Mouse (Mus musculus) urinary bladder, adult 2 months (tissue): ENCODE data around the gene 2410137M14Rik. TPM values are rescaled to one million over a fixed set of nuclear protein-coding genes. Genes with fewer than 3 reads are reported as not detected.

ENCODE experiments used
- DNase-seq: peaks from one replicate; pipeline ENCODE4 v3.0.0; 2022; ENCODE audit warnings: low spot score
- polyA plus RNA-seq: library from polyadenylated mRNA; depleted of rRNA; stranded (reverse); fragments of >200 nt; gene quantifications from 2 replicates; pipeline ENCODE4 v1.2.3, GENCODE M21; 2012; rRNA removed

2410137M14Rik gene
- polyA plus RNA-seq, 1 experiment = 0.30 TPM

DNA sequence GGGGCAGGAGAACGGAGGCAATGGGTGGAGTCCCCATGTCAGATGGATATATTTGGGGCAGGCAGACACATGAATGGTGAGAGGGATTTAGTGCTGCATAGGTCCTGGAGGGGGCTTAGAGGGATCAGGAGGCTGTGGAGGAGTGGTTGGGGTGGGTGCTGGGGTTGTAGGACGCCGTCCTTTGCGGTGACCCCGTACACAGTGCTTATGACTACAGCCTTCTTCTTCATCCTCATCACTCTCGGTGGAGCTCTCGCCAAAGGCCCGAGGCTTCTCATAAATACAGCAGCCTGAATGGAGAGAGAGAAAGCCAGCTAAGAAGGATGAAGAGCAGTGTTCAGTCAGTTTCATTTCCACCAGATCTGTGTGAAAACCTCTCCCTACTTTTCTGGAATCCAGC lies 31.8 kb downstream of the 2410137M14Rik start:
- no peak for DNase-seq

DNA sequence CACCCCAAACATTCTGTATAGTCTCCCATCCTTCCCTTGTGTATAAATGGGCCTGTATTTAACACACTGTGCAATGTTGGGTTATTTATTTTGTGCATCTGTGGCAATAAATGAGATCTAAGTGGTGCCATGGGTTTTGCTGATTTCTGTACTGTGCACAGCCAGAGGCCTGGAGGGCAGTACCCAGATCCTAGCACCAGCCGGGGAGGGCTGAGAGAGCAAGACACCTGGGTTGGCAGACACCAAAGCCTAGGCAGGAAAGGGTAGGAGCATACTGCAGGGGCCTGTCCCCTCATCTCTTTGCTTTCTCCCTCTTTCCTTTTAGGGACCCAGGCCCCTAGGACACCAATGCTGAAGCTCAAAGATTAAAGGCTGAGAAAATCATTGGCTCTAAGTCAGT lies 32.8 kb downstream of the 2410137M14Rik start:
- no peak for DNase-seq

DNA sequence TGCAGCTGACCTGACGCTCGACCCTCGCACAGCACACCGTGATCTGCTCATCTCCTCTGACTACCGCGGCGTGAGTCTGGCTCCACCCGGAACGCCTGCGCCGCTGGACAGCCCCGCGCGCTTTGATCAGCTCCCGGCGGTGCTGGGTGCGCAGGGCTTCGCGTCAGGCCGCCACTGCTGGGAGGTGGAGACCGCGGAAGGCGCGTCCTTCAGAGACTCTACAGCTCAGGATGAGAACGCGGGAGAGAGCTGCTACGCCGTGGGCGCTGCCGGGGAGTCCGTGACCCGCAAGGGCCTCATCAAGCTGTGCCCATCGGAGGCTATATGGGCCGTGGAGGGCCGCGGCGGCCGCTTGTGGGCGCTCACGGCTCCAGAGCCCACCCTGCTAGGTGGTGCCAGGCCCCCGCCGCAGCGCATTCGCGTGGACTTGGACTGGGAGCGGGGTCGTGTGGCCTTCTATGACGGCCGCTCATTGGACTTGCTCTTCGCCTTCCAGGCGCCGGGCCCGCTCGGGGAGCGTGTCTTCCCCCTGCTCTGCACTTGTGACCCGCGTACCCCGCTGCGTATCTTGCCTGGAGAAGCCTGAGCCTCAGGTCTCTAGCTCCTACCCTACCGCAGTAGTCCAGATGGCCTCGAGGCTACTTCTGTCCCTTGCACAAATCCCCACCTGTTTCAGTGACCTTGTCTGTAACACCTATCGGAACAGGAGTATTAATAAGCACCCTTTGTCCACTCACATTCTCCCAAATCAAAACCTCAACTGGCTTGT lies 33.8 kb downstream of the 2410137M14Rik start:
- DNase-seq = peak; percentile 34

DNA sequence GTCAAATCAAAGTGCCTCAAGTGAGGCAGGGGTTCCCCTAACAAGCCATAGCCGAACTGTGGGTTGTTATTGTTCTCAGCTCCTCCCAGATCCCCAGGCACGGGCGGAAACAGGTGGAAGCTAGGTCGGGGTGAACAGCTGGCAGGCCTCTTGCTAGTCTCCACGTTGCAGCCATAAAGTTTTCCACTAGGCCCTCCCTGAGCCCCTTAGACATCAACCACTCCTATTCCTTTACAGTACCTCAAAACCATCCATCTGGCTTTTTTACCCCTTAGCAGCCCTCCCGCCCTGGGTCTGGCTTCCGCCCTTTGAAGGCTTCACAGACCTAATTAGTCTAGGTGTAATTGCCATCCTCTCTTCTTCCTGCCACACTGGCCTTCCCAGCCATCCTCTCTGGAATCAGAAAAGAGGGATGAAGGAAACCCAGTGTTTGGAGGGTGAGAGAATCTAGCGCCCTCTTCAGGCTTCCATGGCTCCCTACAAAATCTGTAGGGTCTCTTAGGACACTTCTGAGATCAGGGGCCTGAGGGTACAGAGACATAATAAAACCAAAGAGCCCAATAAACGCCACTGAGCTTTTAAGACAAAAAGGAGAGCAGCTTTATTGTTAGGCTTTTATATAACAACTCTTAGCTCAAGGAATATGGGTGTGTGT lies 36.8 kb downstream of the 2410137M14Rik start:
- no peak for DNase-seq

DNA sequence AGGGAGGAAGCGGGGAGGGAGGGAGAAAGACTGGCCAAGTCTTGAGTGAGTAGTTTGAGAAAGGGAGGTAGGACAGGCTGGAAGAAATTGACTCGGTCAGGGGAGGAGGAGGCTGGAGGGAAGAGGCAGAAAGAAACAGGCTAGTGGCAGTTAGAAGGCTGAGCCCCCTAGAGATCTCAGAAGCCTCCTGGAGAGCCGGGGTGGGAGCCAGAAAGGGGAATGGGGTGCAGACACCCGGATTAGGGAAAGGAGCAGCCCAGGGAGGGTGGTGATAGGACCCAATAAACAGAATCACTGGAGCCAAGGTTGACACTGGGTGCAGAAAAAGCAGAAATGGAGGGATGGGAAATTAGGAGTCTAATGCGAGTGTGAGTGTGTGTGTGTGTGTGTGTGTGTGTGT lies 37.3 kb downstream of the 2410137M14Rik start:
- DNase-seq = no peak

DNA sequence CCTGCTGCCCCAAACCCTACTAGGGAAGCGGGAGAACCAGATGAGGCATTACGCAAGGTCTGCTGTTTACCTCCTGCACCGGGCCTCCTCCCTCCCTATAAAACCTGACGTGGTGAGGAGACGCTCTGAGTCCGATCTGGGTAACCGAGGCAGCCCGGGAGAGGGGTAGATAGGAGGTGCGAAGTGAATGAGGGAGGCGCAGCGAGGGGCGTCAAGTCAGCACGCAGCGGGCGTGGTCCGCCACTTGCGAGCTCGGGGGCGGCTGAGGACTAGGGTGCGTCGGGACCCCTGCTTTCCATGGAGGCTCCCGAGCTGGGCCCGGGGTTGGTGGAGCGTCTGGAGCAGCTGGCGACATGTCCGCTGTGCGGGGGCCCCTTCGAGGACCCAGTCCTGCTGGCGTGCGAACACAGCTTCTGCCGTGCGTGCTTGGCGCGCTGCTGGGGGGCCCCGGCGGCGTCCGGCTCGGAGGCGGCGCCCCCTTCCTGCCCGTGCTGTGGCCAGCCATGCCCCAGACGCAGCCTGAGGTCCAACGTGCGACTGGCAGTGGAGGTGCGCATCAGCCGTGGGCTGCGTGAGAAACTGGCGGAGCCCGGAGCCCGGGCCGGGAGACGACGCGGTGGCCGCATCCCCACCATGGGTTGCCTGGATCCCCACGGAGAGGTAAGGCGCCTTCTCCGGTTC lies 38.1 kb downstream of the 2410137M14Rik start, which contains the start of gene Rnf39:
Gene Rnf39 (plus strand): TSS at position 128 of the 681 bp plus-strand sequence.
- peak; percentile 72 for DNase-seq

DNA sequence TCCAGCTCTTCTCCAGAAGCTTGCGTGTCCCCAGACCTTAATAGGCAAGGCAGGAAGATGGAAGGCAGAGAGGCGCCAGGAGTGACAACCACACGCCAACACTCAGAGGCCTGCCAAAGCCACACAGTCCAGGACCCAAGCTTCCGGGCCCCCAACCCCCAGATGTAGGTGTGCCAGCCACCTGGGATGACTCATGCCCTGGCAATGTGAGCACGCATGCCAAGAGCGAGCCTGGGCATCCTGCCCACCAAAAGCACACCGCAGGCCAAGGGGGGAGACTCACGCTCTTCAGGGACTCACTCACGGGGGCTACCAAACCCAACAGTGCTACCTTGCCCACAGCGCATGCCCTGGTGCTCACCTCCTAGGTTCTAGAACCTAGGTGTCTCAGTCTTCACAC lies 38.6 kb downstream of the 2410137M14Rik start:
- no peak for DNase-seq

DNA sequence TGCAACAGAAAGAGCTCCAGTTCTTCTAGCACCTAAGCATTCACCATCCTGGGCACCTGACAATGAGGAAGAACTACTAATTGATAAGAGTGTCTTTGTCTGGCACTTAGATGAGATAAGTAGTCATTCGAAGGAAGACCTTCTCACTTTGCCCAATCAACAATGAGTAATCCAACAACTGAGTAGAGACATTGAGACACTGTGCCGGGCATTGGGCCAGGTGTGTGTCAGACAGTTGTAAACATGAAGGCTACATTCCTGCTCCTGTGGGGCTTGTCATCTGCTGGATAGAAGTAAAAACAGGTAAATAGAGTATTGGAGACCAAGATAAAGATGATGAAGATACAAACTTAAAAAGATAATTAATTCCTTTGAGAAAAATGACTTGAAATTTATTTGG lies 43.0 kb downstream of the 2410137M14Rik start:
- no peak for DNase-seq

DNA sequence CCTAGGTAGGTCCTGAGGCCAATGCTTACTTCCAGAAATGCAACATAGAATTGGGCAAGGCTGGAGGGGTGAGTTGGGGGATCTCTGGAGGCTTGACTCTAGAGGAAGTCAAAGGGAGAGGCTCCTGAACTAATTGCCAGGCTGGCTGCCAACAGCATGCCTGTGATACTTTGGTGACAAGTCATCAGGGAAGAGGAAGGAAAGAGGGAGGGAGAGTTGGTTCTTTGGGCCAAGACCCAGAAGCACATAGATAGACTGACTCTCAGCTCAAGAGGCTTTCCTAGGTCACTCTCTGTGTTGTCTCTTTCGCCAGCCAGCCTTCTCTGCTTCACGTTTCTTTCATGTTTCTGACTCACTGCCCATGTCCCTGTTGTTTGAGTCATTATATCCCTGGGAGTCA lies 49.2 kb downstream of the 2410137M14Rik start:
- no peak for DNase-seq

DNA sequence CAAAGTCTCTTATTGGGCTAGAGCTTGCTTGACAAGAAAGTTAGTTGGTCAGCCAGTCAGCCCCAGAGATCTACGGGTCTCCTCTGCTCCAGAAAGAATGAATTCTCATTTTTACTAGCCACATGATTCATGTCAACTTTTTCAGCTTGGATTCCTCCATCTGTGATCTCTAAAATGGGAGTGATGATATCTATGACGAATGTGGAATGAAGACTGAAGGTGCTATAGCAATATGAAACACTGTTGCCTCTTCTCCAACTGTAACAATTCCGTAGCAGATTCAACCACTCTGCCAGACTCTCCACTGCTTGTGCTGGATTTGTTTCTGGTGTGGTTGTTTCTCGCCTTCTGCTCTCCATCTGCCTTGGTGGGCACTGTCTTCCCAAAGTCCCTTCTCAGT lies 49.9 kb downstream of the 2410137M14Rik start:
- no peak for DNase-seq

DNA sequence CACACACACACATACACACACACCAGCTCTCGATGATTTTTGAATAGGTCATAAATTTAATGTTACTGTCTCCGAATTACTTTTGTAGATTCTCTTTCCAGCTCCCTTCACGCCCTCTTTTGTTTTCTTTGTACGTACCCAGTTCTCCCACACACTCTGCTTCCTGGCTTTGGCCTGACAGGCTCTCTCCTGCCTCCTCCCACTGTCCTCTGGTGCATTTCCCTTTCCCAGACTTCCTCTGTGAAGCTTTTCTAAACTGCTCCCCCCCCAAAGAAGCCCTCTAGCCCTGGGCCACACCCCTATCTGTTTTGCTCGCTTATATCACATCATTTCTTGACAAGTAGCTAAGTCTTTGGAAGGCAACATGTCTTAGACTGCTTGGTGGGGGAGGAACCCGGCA lies 50.8 kb downstream of the 2410137M14Rik start:
- no peak for DNase-seq

DNA sequence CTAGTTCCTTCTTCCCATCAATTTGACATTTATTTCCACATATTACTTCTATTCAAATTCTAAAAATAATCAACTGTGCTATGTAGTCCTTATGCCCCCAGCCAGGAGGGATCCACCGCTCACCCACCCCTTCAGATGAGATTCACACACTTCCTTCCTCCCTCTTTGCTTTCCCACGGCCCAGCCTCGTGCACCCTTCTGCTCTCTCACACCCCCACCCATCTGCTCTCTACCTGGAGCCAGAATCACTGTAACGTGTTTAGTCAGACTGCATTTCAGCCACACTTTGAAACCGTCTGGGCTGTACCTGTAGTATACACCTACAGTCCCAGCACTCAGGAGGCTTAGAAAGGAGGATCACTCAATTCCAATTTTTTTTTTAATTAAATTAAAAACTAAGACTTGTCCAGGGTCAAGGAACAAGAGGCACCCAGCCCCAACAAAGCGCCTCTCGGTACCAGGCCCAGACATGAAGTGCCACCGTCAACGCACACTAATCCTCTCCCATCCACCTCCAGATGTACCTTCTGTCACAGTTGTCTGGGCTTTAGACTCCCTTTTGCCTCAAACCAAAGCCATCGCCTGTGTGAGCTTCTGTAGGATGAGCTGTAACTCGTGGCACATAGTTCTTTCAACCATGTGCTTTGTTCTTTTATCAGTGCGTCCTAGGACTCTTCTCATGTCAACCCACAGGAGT lies 51.7 kb downstream of the 2410137M14Rik start:
- DNase-seq = no peak

Other genes with a start within 250 kb of the 2410137M14Rik start
- gene H2-M10.5, start 208.3 kb downstream of the 2410137M14Rik start, polyA plus RNA-seq = not detected in 2 replicates
- not detected in 2 replicates for gene H2-M10.6, start 169.1 kb downstream of the 2410137M14Rik start, polyA plus RNA-seq
- gene Trim26, start 144.1 kb downstream of the 2410137M14Rik start, polyA plus RNA-seq = 39.4 and 47.1 TPM in 2 replicates
- gene Trim15, start 114.0 kb downstream of the 2410137M14Rik start, polyA plus RNA-seq = 0.03 TPM in 1 of 2 replicates, not detected in the other
- gene Trim10, start 111.7 kb downstream of the 2410137M14Rik start, polyA plus RNA-seq = 0.07 TPM in 2 replicates
- gene Trim40, start 91.1 kb downstream of the 2410137M14Rik start, polyA plus RNA-seq = 0.15 and 0.41 TPM in 2 replicates
- gene Trim31, start 83.1 kb downstream of the 2410137M14Rik start, polyA plus RNA-seq = not detected in 2 replicates
- gene Rnf39, start 38.3 kb downstream of the 2410137M14Rik start, polyA plus RNA-seq = 8.9 and 11.0 TPM in 2 replicates
- gene Ppp1r11, start 29.5 kb downstream of the 2410137M14Rik start, polyA plus RNA-seq = 114 and 122 TPM in 2 replicates
- 38.3 and 39.6 TPM in 2 replicates for gene Znrd1, start 22.7 kb downstream of the 2410137M14Rik start, polyA plus RNA-seq
- gene Znrd1as, start 22.6 kb downstream of the 2410137M14Rik start, polyA plus RNA-seq = 15.9 and 17.0 TPM in 2 replicates
- 3.0 and 3.8 TPM in 2 replicates for gene H2-M5, start 8.3 kb upstream of the 2410137M14Rik start, polyA plus RNA-seq
- 22.6 and 32.3 TPM in 2 replicates for gene Zfp57, start 19.9 kb upstream of the 2410137M14Rik start, polyA plus RNA-seq
- gene Mog, start 42.2 kb upstream of the 2410137M14Rik start, polyA plus RNA-seq = 0.11 and 0.18 TPM in 2 replicates
- gene Gabbr1, start 64.7 kb upstream of the 2410137M14Rik start, polyA plus RNA-seq = 72.1 and 81.4 TPM in 2 replicates
- not detected in 2 replicates for gene Olfr90, start 107.3 kb upstream of the 2410137M14Rik start, polyA plus RNA-seq
- gene Olfr91, start 117.0 kb upstream of the 2410137M14Rik start, polyA plus RNA-seq = not detected in 2 replicates
- gene Olfr92, start 138.9 kb upstream of the 2410137M14Rik start, polyA plus RNA-seq = not detected in 2 replicates
- not detected in 2 replicates for gene Olfr93, start 180.3 kb upstream of the 2410137M14Rik start, polyA plus RNA-seq
- gene Ubd, start 212.7 kb upstream of the 2410137M14Rik start, polyA plus RNA-seq = 0.52 and 1.0 TPM in 2 replicates
- gene Olfr94, start 219.8 kb upstream of the 2410137M14Rik start, polyA plus RNA-seq = not detected in 2 replicates
- gene Olfr95, start 231.9 kb upstream of the 2410137M14Rik start, polyA plus RNA-seq = not detected in 2 replicates
- not detected in 2 replicates for gene Olfr96, start 238.9 kb upstream of the 2410137M14Rik start, polyA plus RNA-seq